Mouse (Mus musculus): ENCODE measurements around the gene Sirt1.

The Sirt1 gene

DNA sequence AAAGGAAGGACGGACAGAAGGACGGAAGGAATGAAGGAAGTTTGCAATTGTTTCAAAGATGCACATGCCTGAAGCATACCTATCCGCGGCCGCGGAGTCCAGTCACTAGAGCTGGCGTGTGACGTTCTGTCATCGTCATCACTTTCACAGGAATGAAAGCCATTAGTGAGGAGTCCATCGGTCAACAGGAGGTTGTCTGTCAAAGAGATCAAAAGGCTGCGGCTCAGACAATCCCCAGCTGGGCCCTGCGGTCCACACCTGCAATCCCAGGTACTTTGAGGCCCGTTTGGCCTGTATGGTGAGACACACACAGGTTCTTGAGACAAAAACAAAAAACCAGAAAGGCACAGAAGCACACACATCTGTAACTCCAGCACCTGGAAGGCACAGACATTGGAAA lies 44.6 kb downstream of the Sirt1 start:
- DNase-seq (ENCODE audit: low spot score) = peak; percentile 35

DNA sequence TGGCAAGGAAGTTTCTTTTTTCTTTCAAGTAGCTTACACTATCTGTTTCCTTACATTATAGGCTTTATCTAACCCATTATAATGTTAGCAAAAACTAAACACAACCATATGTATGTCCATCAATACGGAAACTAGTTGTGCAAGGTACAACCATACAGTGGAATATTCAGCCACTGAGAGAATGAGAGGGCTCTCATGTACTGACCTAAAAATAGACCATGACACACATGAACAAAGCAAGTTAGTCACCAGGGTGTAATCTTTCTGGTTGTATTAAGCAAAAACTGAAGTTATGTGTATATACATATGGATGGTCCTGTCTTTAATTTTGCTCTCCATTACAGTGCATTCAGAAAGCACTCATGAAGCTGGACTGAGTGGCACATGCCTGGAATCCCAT lies 54.4 kb downstream of the Sirt1 start:
- DNase-seq (ENCODE audit: low spot score) = no peak

DNA sequence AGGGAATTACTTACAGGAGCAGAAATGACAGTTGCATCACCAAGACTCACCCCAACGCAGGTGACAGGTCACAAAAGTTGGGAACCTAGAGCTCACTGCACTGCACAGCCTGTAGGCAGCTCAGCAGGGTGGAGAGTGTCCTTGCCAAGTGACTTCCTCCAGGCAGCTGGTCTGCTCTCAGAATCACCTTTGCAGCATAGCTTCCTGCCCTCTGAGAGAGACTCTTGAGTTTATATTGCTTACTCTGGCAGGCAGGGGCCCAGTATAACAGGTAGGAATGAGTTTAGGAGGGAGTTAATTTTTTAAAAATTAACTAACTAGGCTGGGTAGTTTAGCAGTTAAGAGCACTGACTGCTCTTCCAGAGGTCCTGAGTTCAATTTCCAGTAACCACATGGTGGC lies 67.8 kb downstream of the Sirt1 start:
- DNase-seq (ENCODE audit: low spot score) = no peak

DNA sequence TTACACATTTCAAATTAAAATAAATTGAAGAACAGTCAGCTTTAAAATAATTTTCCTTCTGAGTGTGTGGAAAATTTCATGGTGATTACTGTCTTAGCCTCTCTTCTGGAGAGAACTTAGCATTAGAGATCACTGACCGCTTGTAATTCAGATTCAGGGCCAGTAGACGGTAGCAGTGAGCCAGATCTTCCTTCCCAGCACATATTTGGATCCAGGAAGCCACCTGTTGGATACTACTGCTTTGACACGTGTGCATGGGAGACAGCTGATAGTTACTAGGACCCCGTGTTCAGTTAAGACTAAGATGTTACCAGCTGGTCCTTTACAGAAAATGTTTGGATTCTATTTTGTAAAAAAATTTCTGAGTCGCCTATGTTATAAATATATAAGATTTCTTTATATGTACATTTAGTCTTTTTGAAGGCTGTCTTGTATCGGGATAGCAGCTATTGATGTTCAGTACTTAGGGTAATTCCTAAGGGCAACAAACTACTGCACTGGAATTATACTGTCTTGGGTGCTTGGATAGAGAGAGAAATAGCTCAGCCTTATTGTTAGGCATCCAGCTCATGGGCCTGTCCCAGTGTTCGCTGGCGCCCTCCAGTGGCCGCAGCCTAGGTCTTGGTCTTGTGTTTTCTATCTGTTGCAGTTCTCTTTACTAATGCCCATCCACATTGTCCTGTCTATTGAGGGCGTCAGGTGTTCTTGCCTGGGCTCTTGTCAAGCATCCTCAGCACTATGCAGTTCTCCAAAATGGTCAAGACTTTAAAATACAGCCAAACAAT lies 72.7 kb downstream of the Sirt1 start:
- peak; percentile 91 for DNase-seq (ENCODE audit: low spot score)

DNA sequence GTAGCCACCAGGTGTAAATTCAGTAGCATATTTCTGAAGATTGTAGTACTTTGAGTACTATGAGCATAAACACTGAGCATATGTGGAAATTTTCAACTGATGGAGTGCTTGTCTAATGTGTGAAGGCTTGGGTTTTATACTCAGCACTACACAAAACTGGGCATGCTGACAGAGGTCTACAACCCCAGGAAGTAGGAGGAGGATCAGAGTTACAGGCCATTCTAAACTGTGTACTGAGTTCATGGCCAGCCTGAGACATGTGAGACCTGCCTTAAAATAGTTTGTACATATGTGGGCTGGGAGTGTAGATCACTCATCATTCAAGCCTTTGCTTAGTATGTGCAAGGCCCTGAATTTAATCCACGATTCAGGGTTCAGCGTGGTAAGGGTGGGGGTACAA lies 79.1 kb downstream of the Sirt1 start:
- no peak for DNase-seq (ENCODE audit: low spot score)

DNA sequence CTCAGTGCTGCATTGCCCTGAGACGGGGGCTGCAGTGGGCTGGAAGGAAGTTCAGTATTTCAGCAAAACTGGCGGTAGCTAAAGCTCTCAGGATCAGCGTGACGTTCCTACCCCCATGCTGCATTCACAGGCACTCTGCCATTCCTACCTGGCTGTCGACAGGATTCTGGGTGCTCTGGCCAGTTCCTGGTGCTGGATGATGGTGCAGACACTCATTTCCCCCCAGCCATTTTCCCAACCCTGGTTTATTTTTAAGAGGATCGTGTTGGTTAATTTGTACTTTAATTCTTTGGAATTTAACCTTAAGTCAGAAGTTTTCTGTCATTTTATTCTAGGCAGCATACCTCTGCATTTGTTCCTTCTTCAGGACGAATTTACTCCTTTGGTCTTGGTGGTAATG lies 98.7 kb downstream of the Sirt1 start:
- no peak for DNase-seq (ENCODE audit: low spot score)

DNA sequence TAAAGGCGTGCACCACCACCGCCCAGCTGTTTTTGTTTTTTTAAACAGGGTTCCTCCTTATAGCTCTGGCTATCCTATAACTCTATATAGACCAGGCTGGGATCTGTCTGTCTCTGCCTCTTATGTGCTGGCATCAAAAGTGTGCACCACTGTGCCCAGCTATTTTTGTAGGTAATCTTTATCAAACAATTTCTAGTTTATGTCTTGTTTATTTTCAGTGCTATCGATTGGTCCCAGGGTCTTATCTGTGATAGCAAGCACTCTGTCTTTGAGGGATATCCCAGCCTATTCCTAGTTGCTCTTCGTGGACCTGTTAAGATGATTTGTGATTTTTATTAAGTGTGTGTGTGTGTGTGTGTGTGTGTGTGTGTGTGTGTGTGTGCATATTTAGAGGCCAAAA lies 99.1 kb downstream of the Sirt1 start:
- DNase-seq (ENCODE audit: low spot score) = no peak

DNA sequence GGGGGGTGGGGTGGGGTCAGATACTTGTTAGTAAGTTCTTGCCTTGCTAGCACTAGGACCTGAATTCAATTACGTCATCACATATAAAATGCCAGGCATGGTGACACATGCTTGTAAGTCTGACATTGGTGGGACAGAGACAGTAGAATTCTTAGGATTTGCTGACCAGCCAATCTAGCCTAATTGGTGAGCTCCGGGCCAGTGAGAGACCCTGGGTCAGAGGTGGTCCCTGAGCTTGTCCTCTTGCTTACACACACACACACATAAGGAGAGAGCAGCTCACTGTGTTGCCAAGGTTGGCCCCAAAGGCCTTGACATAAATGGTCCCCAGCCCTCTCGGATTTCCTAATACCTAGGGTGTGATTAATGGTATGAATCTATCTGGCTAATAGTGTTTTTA lies 101.7 kb downstream of the Sirt1 start:
- no peak for DNase-seq (ENCODE audit: low spot score)

DNA sequence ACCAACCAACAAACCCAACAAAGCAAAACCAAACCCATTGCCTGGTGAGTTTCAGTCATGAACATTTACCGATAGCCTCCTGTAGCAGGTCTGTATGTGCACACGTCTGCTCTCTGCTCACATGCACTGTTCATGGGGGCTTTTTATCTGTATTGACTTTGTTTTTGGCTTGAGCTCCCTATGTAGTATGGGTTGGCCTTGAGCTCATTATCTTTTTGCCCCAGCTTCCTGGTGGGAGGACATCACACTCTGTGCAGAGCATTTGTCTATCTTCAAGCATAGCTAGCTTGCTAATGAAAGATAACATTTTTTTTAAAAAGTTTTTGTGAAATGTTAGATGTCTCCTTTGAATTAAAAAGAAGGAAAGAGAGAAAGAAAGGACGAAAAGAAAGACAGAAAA lies 104.5 kb downstream of the Sirt1 start:
- no peak for DNase-seq (ENCODE audit: low spot score)

DNA sequence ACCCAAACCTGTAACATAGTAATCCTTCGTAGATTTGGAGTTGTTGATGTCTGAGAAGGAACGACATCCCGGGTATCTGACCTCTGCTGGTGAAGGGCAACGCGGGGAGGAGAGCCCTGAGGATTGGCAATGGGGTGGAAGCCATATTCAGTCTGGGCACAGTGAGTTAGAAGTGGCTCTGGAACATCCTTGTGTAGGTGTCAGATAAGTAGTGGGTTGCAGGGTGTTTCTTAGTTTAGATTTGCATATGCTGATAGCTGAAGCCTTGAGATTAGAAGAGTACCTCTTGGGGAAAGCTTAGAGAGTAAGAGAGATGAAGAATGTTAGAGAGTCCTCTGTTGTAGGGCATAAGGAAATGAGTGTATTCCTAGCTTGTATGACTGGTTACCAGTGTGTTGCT lies 108.6 kb downstream of the Sirt1 start:
- DNase-seq (ENCODE audit: low spot score) = no peak

DNA sequence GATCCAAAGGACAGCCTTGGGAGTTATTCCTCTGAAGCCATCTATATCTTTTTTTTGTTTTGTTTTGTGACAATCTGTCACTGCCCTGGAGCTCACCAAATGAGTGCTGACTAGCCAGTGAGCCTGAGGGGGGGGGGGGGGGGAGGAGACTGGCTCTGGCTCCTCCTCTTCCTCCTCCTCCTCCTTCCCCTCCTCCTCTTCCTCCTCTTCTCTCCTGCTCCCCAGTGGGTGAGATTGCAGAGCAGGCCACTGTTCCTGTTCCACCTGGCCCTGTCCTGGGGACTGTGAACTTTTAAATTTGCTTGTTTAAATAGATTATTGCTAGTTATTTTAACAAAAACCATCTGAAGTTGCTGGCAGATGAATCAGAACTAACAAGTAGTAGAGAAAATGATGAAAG lies 109.1 kb downstream of the Sirt1 start:
- DNase-seq (ENCODE audit: low spot score) = no peak

All from embryo, embryonic 10 days (tissue).